Mouse (Mus musculus): Measurements from ENCODE around the gene Ugt1a6b. TPM values are rescaled to one million over a fixed set of nuclear protein-coding genes. Genes with fewer than 3 reads are reported as not detected.

Ugt1a6b gene
- total RNA-seq, 2 experiments from 2014 or later: 0.38 to 0.43 TPM

- intact Hi-C loops (cut with DNase I; ENCODE audit: low total_unique reads): no loop called here
- peak; percentile 44 for DNase-seq
These were observed 130.6 kb downstream of the Ugt1a6b start for GRCm38 (mm10) chr1:88233421-88234247.

- intact Hi-C loops (cut with DNase I; ENCODE audit: low total_unique reads): no loop called here
- peak; percentile 7 for DNase-seq
These were observed 131.2 kb downstream of the Ugt1a6b start for GRCm38 (mm10) chr1:88234248-88234610.

- peak; percentile 22 for DNase-seq
- intact Hi-C loops (cut with DNase I; ENCODE audit: low total_unique reads): no loop called here
These were observed 131.6 kb downstream of the Ugt1a6b start for GRCm38 (mm10) chr1:88234646-88235045.

- DNase-seq: no peak
- intact Hi-C loops (cut with DNase I; ENCODE audit: low total_unique reads): no loop called here
These were observed 132.2 kb downstream of the Ugt1a6b start for GRCm38 (mm10) chr1:88235046-88235893.

- DNase-seq: no peak
- intact Hi-C loops (cut with DNase I; ENCODE audit: low total_unique reads): no loop called here
These were observed 132.9 kb downstream of the Ugt1a6b start for GRCm38 (mm10) chr1:88235894-88236415.

- intact Hi-C loops (cut with DNase I; ENCODE audit: low total_unique reads): no loop called here
- no peak for DNase-seq
These were observed 134.3 kb downstream of the Ugt1a6b start for GRCm38 (mm10) chr1:88237311-88237710.

GRCm38 (mm10) chr1:88238771-88239170 is 135.7 kb downstream of the Ugt1a6b start:
- DNase-seq: no peak
- intact Hi-C loops (cut with DNase I; ENCODE audit: low total_unique reads): no loop called here

GRCm38 (mm10) chr1:88240072-88240471 is 137.0 kb downstream of the Ugt1a6b start:
- peak; percentile 8 for DNase-seq
- intact Hi-C loops (cut with DNase I; ENCODE audit: low total_unique reads): no loop called here

GRCm38 (mm10) chr1:88240579-88240978 is 137.5 kb downstream of the Ugt1a6b start:
- intact Hi-C loops (cut with DNase I; ENCODE audit: low total_unique reads): no loop called here
- DNase-seq: no peak

- intact Hi-C loops (cut with DNase I; ENCODE audit: low total_unique reads): no loop called here
- DNase-seq: no peak
These were observed 140.8 kb downstream of the Ugt1a6b start for GRCm38 (mm10) chr1:88243861-88244260.

- no peak for DNase-seq
- intact Hi-C loops (cut with DNase I; ENCODE audit: low total_unique reads): no loop called here
These were observed 142.8 kb downstream of the Ugt1a6b start for GRCm38 (mm10) chr1:88245881-88246280.

- intact Hi-C loops (cut with DNase I; ENCODE audit: low total_unique reads): no loop called here
- DNase-seq: no peak
These were observed 143.3 kb downstream of the Ugt1a6b start for GRCm38 (mm10) chr1:88246386-88246785.

GRCm38 (mm10) chr1:88247660-88248059 is 144.6 kb downstream of the Ugt1a6b start:
- intact Hi-C loops (cut with DNase I; ENCODE audit: low total_unique reads): no loop called here
- no peak for DNase-seq

- DNase-seq: no peak
- intact Hi-C loops (cut with DNase I; ENCODE audit: low total_unique reads): no loop called here
These were observed 145.6 kb downstream of the Ugt1a6b start for GRCm38 (mm10) chr1:88248658-88249057.

- intact Hi-C loops (cut with DNase I; ENCODE audit: low total_unique reads): no loop called here
- no peak for DNase-seq
These were observed 146.5 kb downstream of the Ugt1a6b start for GRCm38 (mm10) chr1:88249596-88249995.

GRCm38 (mm10) chr1:88250023-88250422 is 147.0 kb downstream of the Ugt1a6b start:
- no peak for DNase-seq
- intact Hi-C loops (cut with DNase I; ENCODE audit: low total_unique reads): no loop called here

- intact Hi-C loops (cut with DNase I; ENCODE audit: low total_unique reads): no loop called here
- DNase-seq: no peak
These were observed 150.1 kb downstream of the Ugt1a6b start for GRCm38 (mm10) chr1:88253106-88253505.

GRCm38 (mm10) chr1:88253540-88253939 is 150.5 kb downstream of the Ugt1a6b start:
- DNase-seq: no peak
- intact Hi-C loops (cut with DNase I; ENCODE audit: low total_unique reads): no loop called here

GRCm38 (mm10) chr1:88254793-88255465 is 151.9 kb downstream of the Ugt1a6b start:
- intact Hi-C loops (cut with DNase I; ENCODE audit: low total_unique reads): no loop called here
- peak; percentile 72 for DNase-seq

GRCm38 (mm10) chr1:88255466-88255857 is 152.4 kb downstream of the Ugt1a6b start:
- intact Hi-C loops (cut with DNase I; ENCODE audit: low total_unique reads): no loop called here
- no peak for DNase-seq

All from gastrocnemius, postnatal 14 days (tissue).